Mouse (Mus musculus) C2C12 (cell line): Measurements from ENCODE around the gene Rpn2. TPM values are rescaled to one million over a fixed set of nuclear protein-coding genes. Genes with fewer than 3 reads are reported as not detected.
A peak's percentile ranks its signal among the peaks of the same experiment; 100 is the strongest.

Source experiments
- H3K27me3 ChIP-seq: one replicate; pipeline ENCODE4 v1.6.1; 2011; ENCODE audit not compliant: control insufficient read depth, insufficient read depth, insufficient read length
- H3K36me3 ChIP-seq: one replicate; pipeline ENCODE4 v1.6.1; 2011; ENCODE audit not compliant: control insufficient read depth, insufficient read depth
- H3K4me3 ChIP-seq: one replicate; pipeline ENCODE4 v1.5.1; 2011; ENCODE audit warnings: mild to moderate bottlenecking, control low read depth; ENCODE audit not compliant: poor library complexity, insufficient read depth, severe bottlenecking
- H3K79me2 ChIP-seq: one replicate; pipeline ENCODE4 v1.6.1; 2011; ENCODE audit not compliant: control insufficient read depth, insufficient read depth
- H3K79me3 ChIP-seq: one replicate; pipeline ENCODE4 v1.6.1; 2011; ENCODE audit warnings: low read depth, control low read depth
- H3ac ChIP-seq: one replicate; pipeline ENCODE3; 2011; ENCODE audit warnings: low read depth; ENCODE audit not compliant: control insufficient read depth, insufficient read length
- CEBPB ChIP-seq: IDR thresholded peaks from one replicate; pipeline ENCODE4 v1.6.1; 2011; ENCODE audit warnings: low read depth, mild to moderate bottlenecking, control low read depth, moderate library complexity
- CTCF ChIP-seq: IDR thresholded peaks from one replicate; pipeline ENCODE4 v1.5.1; 2011; ENCODE audit not compliant: control insufficient read depth, insufficient read depth, insufficient read length
- FOSL1 ChIP-seq: IDR thresholded peaks from one replicate; pipeline ENCODE4 v1.8.0; 2011; ENCODE audit warnings: mild to moderate bottlenecking, low read length; ENCODE audit not compliant: poor library complexity, insufficient read depth, severe bottlenecking
- MAX ChIP-seq: IDR thresholded peaks from one replicate; pipeline ENCODE4 v1.6.1; 2011; ENCODE audit warnings: mild to moderate bottlenecking, control low read depth
- MYOD1 ChIP-seq: IDR thresholded peaks from one replicate; pipeline ENCODE4 v1.6.1; 2011; ENCODE audit warnings: low read depth; ENCODE audit not compliant: control insufficient read depth, insufficient read length
- MYOG ChIP-seq: IDR thresholded peaks from one replicate; pipeline ENCODE4 v1.6.1; 2011; ENCODE audit not compliant: control insufficient read depth, insufficient read length; ENCODE audit errors: extremely low read depth
- USF1 ChIP-seq: IDR thresholded peaks from one replicate; pipeline ENCODE4 v1.6.1; 2011; ENCODE audit warnings: low read depth, mild to moderate bottlenecking, control low read depth, moderate library complexity
- polyA plus RNA-seq: library from polyadenylated mRNA; unstranded; fragments of >200 nt; fragmentation: generic; extraction: Trizol; gene quantifications from one replicate; pipeline ENCODE4 v1.2.1, GENCODE M21; 2012; ENCODE audit warnings: missing spikeins

Rpn2 gene
- polyA plus RNA-seq, 1 experiment = 210 TPM

GRCm38 (mm10) chr2:157363031-157363430 is 84.2 kb downstream of the Rpn2 start:
- no peaks in the 10 kb centered on the region for H3K36me3 ChIP-seq
- peaks cover 4% of the 10 kb centered on the region for H3K79me3 ChIP-seq
- H3K27me3 ChIP-seq = no peaks in the 10 kb centered on the region
- H3K4me3 ChIP-seq = no peak overlapping the region
- no peak overlapping the region for H3ac ChIP-seq
- TF ChIP-seq CEBPB = no peak
- no peak for TF ChIP-seq USF1
- no peak for TF ChIP-seq MAX
- no peak for TF ChIP-seq MYOG
- TF ChIP-seq CTCF = no peak
- no peak for TF ChIP-seq MYOD1
- TF ChIP-seq FOSL1 = no peak
- peaks cover 9% of the 10 kb centered on the region for H3K79me2 ChIP-seq

GRCm38 (mm10) chr2:157366762-157367161 is 87.9 kb downstream of the Rpn2 start:
- H3K4me3 ChIP-seq = no peak overlapping the region
- H3K79me2 ChIP-seq = peaks cover 46% of the 10 kb centered on the region
- H3K79me3 ChIP-seq = peaks cover 39% of the 10 kb centered on the region

GRCm38 (mm10) chr2:157367184-157367893 is 88.5 kb downstream of the Rpn2 start, which contains the start of gene Manbal:
Gene Manbal (plus strand): TSS chr2:157367594.
- H3K79me3 ChIP-seq = peaks cover 45% of the 10 kb centered on the region
- peak within 1 kb of the TSS; percentile 81 for H3K4me3 ChIP-seq
- H3K36me3 ChIP-seq = peaks cover 24% of the 10 kb centered on the region
- no peaks in the 10 kb centered on the region for H3K27me3 ChIP-seq
- H3K79me2 ChIP-seq = peaks cover 52% of the 10 kb centered on the region
- peak within 1 kb of the TSS; percentile 95 for H3ac ChIP-seq
- TF ChIP-seq MYOG (no peak), USF1 (no peak), MAX (peak; percentile 82)

More at GRCm38 (mm10) chr2:157366762-157367161, 87.9 kb downstream of the Rpn2 start:
- no peak for TF ChIP-seq FOSL1
- TF ChIP-seq USF1 = no peak
- no peak for TF ChIP-seq CTCF
- TF ChIP-seq MYOD1 = no peak
- TF ChIP-seq MAX = no peak
- no peak for TF ChIP-seq CEBPB
- no peak for TF ChIP-seq MYOG
- H3K27me3 ChIP-seq = no peaks in the 10 kb centered on the region
- H3ac ChIP-seq = no peak overlapping the region
- H3K36me3 ChIP-seq = peaks cover 19% of the 10 kb centered on the region

- Histone ChIP-seq H3K4me3 (peak overlapping the region; percentile 81), H3K79me2 (peaks cover 59% of the 10 kb centered on the region), H3K79me3 (peaks cover 52% of the 10 kb centered on the region), H3ac (peak overlapping the region; percentile 95), H3K27me3 (no peaks in the 10 kb centered on the region), H3K36me3 (peaks cover 30% of the 10 kb centered on the region)
- TF ChIP-seq MYOD1 (peak; percentile 25), USF1 (no peak)
Measured at GRCm38 (mm10) chr2:157367991-157368390, 89.2 kb downstream of the Rpn2 start.

- Histone ChIP-seq H3K79me2 (peaks cover 94% of the 10 kb centered on the region), H3K27me3 (no peaks in the 10 kb centered on the region), H3ac (no peak overlapping the region), H3K79me3 (peaks cover 75% of the 10 kb centered on the region), H3K36me3 (peaks cover 45% of the 10 kb centered on the region), H3K4me3 (no peak overlapping the region)
- no peak for TF ChIP-seq MYOG
- no peak for TF ChIP-seq FOSL1
- TF ChIP-seq MYOD1 = no peak
- no peak for TF ChIP-seq CEBPB
- no peak for TF ChIP-seq CTCF
- TF ChIP-seq USF1 = no peak
- TF ChIP-seq MAX = no peak
Measured at GRCm38 (mm10) chr2:157371696-157372095, 92.9 kb downstream of the Rpn2 start.

GRCm38 (mm10) chr2:157373681-157374080 is 94.9 kb downstream of the Rpn2 start:
- Histone ChIP-seq H3K79me3 (peaks cover 78% of the 10 kb centered on the region), H3K27me3 (no peaks in the 10 kb centered on the region), H3ac (no peak overlapping the region), H3K36me3 (peaks cover 48% of the 10 kb centered on the region), H3K4me3 (no peak overlapping the region), H3K79me2 (peaks cover 99% of the 10 kb centered on the region)
- TF ChIP-seq CTCF = no peak
- TF ChIP-seq FOSL1 = no peak
- TF ChIP-seq CEBPB = no peak
- no peak for TF ChIP-seq USF1
- no peak for TF ChIP-seq MYOG
- no peak for TF ChIP-seq MYOD1
- no peak for TF ChIP-seq MAX
